Mouse (Mus musculus): ENCODE measurements around the gene Ankrd6.

The Ankrd6 gene

DNA sequence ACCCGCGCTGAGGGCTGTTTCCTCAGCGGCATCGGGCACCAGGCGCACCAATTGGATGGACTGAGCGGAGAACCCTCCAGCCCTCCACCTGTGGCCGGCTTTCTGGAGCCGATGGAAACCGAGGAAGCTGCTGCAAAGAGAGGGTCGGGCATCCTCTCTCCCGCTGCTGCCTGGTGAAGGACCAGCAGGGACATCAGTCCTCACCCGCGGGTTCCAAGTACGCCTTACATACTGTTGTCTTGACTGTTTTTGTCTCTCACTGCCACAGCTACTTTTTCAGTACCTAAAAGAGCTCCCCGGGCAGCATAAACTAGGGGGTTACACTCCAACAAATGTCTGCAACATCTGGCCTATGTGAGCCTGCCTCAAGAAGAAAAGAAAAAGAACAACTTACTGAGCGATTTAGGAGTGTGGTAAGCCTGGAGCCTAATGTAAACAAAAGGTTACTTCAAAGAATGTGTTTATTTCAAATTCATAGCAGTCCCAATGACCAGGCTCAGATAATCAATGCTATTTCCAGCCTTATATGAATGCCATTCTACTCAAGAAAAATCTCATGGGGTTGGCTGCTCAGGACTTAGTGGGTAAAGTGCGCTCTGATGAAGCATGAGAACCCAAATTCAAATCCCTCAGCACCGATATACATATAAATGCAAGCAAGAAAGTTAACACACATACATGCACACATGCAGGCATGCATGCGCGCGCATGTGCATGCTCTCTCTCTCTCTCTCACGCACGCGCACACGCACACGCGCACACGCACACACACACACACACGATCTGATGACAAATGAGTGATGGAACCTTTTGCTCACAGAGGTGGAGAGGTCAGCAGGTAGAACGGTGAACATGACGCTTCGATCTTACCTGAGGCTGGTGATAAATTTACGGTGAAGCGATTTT lies 647 bp upstream of the Ankrd6 start:
- DNase-seq (ENCODE audit: low spot score in 2 of 2) = no peak

DNA sequence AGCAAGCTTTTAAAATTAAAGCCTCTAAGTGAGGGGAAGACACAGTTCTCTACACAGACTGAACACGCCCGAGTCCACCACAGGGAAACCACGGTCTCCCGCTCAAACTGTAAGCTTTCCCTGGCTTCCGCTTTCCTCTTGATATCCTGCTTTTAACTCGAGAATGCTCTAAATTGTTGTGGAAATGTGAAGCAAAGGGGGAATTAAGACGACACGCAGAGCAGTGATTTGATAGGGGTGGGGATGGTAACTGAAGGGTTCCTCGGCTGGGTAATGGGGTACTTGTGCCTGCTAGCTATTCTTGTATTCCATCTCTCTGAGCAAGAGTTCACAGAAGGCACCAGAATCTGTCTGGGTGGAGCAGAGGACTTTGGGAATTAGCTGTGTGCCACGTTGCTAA lies 1.9 kb downstream of the Ankrd6 start:
- DNase-seq (ENCODE audit: low spot score in 2 of 2) = no peak

DNA sequence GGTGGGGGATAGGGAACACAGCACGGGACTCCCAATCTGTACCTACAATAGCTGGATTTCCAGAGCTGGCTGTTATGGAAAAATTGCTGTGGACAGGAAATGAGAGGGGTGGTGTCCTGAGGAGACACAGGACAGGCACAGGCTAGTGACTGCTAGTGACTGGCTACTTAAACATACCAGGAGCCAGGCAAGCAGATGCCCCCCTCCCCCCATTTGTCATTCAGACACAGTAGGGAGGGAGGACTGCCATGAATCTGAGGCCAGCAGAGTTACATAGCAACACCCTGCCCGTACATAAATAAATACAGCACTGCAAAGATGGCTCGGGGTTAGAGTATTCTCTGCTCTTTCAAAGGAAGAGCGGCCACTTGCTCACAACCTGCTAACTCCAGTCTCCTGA lies 3.0 kb downstream of the Ankrd6 start:
- no peak for DNase-seq (ENCODE audit: low spot score in 2 of 2)

DNA sequence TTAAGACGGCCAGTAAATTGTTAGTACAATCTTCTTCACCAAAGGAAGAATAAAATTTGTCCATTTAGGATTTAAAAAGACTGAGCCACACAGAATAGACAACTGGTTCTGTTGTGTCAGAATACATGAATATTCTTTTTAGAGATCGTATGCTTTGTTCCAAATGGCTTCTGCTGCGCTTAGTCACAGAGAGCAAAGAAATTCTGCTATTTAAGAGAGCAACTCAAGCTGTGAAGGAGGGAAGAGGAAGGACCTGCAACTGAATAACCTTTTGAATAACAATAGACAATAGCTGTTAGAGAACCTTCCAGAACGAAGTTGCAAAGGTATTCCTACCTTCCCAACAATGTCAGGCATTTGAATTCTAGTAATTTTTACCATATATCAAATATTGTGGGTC lies 9.7 kb downstream of the Ankrd6 start:
- DNase-seq (ENCODE audit: low spot score in 2 of 2) = no peak

DNA sequence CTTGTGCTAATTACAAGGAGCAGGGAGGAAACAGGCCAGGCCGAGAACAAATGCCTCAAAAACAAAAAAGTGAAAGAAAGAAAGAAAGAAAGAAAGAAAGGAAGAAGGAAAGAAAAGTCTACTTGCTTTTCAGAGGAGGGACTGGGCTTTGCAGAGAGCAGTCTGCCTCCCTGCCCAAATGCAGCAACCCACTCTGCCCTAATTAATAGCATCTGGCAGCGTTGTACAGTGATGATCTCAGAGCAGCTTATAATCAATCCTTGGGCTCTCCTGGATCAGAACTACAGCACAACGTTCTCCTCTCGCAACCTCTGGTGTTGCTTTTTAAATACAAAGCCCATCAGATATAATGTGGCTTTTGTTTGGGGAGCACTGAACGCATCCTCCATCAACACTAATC lies 10.7 kb downstream of the Ankrd6 start:
- DNase-seq (ENCODE audit: low spot score in 2 of 2) = no peak

DNA sequence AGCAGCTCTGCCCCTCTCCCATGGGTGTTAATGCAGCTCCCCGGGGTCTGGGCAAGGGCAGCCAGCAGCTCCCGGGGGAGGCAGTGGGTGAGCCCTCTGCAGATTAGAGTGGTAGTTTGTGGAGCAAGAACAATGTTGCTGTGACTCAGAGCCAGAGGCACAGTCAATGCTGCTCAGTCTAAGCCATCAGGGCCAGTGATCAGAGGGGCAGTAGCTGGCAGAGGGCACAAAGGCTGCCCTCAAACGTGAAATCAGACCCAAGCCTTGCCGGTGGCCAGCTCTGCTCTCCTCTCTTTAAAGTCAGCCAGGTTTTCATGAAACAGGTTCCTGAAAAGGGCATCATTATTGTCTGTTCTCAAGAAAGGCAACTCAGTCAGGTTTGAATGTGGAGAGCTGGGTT lies 11.1 kb downstream of the Ankrd6 start:
- no peak for DNase-seq (ENCODE audit: low spot score in 2 of 2)

DNA sequence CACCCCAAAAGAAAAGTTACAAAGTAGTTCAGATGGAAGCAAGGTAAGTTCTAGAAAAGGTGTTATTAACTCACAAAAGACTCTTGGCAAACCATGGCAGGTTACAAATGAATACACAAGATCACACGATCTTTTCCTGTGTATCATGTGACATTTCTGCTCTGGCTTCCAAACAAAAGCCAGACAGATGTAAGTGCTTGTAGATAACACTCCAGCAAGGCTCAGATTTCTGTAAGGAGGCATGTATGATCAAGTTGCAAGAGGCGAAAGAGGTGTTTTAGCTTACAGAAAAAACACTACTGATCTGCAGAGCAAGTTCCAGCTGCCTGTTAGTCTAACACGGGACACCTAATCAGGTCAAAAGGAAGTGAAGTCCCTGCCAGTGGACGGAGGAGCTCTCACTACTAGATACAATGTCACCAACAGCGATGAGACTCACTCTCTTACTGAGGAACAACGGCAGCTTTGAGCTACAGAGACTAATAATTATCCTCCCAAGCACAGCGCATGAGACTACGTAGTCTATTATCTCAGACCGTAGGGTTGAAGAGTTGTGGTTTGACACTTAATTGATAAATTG lies 13.8 kb downstream of the Ankrd6 start:
- no peak for DNase-seq (ENCODE audit: low spot score in 2 of 2)

DNA sequence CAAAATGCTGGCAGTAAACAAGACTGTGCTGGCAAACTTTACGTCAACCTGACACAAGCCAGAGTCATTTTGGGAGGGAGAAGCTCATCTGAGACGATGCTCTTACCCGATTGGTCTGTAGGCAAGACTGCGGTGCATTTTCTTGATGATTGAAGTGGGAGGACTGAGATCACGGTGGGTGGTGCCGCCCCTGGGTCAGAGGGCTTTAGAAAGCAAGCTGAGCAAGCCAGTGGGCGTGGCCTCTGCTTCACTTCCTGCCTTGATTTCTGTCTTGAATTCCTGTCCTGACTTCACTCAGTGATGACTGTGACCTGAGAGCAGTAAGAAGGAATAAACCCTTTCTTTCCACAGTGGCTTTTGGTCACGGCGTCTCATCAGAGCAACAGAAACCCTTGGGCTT lies 18.6 kb downstream of the Ankrd6 start:
- no peak for DNase-seq (ENCODE audit: low spot score in 2 of 2)

DNA sequence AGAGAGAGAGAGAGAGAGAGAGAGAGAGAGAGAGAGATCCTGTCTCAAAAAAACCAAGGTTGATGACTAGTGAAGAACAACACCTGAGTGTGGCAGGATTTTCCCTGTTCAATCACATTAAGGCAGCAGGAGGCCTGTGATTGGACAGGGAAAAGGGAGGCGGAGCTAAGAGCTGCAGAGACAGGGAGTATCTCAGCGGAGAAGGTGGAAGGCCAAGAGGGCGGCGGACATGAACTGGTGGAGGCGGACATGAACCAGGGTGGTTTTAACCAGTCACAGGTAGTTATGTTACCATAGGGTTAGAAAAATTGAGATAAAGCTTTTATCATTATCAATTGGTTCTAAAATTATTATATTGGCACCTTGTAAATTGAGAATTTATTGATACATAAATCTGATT lies 20.9 kb downstream of the Ankrd6 start:
- no peak for DNase-seq (ENCODE audit: low spot score in 2 of 2)

DNA sequence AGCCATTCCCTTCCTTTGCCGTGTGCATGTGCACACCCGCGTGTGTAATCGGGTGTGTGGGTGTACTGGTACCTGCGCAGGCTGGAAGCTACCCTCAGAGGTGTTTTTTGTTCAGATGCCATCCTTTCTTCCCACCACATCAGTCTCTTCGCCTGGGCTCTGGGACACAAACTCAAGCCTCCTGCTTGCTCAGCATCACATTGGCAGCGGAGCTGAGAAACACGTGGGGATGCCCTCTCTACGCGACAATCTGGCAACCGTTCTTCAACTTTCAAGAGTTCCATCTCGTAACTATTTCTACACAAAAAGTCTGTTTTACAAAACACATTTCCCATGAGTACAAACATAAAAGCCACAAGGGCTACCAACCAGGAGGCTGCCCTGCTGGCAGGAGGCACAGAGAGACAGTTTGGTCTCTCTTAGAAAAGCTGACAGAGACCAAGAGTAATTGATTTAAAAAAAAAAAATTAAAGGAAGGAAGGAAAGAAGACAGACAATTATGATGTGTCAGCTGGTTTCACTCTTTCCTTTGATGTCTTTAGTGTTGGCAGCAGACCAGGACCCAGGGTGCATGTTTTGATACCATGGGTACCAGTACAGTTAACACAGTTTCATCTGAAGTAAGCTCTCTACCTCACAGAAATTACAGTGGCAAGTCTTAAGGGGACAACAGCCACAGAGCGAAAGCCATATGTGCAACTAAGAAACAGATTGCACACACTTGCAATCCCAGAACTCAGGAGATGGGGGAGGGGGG lies 21.8 kb downstream of the Ankrd6 start:
- no peak for DNase-seq (ENCODE audit: low spot score in 2 of 2)

DNA sequence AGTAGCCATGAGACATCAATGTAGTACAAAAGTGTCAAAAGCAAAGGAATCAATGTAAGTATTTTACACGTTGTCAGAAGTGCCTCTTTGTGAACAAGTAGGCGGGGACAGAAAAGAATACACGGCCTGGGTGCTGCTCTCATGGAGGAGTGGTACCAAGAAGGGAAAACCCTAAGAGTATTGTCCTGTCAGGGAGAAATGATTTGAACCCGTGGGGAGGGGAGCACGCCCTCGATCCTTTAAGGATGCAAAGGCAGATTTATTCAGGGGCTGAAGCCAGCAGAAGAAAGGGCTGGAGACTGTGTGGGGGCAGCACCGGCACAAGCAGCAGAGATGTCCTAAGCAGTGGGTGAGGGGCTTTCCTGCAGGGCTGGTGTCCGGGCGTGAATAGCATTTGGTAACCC lies 26.7 kb downstream of the Ankrd6 start:
- DNase-seq (ENCODE audit: low spot score in 2 of 2) = no peak

DNA sequence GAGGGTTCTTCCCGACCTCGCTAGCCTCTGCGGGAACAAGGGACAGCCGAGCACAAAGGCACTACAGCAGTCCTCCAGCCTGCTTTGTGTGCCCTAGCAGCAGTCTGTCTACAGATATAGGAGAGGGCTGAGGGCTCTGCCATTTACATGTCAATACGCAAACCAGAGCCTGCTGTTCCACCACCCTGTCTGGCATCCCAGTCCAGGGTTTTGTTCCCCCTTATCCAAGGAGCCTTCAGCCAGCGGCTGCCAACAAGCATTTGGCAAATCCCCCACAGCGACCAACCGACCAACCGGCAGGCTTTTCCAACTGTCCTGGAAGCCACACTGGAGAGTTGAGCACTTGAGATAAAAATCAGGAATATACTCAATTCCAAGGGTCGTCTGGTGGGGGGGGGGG lies 27.2 kb downstream of the Ankrd6 start:
- DNase-seq (ENCODE audit: low spot score in 2 of 2) = no peak

DNA sequence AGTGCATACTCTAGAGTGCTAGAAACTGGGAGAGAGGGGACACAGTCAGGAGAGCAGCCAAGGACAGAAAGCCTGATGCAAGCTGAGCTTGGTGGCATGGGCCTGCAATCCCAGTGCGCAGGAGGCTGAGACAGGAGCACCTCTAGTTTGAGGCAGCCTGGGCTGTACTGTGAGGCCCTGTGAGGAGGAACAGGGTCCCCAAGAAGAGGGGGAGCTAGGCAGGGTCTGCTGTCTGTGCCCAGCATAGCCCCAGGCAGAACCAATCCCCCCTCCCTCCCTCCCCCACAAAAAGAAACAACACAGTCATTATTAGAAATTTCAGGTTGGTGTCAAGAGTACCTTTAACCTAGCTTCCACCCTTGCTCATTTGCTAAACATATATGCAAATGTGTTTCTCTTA lies 27.8 kb downstream of the Ankrd6 start:
- no peak for DNase-seq (ENCODE audit: low spot score in 2 of 2)

DNA sequence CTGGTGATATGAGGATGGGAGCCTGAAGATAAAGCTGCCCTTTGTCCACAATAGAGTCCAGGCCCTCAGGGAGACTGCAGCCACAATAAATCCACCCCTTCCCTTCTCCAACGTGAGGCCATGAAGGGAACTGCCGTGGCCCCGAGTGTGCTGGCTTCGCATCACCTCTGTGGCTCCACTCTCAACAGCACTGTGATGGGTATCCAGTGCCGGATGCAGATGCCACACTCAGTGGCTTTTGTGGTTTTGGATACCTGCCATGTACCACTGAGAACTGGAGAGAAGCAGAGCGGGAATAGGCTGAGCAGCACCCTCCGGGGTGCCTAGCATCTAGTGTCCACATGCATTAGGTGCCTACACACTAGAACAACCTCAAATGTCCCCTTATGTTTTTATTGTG lies 29.8 kb downstream of the Ankrd6 start:
- no peak for DNase-seq (ENCODE audit: low spot score in 2 of 2)

DNA sequence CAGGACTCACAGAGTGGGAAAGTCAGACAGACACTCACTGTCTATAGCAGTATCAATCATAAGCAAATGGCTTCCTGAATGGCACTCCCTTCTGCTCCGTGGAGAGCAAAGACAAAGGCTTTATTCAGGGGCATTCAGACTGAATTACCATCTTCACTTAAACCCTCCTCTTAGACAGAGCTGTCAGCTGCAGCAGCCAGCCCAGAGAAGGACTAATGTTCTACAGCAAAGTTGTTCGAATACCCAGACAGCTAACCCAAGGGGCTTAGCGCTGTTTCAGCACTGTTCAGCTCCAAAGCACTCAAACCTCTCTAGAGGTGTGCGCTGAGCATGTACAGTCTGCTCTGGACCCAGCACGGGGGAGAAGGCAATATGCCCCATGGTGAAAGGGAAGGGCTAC lies 32.1 kb downstream of the Ankrd6 start:
- no peak for DNase-seq (ENCODE audit: low spot score in 2 of 2)

DNA sequence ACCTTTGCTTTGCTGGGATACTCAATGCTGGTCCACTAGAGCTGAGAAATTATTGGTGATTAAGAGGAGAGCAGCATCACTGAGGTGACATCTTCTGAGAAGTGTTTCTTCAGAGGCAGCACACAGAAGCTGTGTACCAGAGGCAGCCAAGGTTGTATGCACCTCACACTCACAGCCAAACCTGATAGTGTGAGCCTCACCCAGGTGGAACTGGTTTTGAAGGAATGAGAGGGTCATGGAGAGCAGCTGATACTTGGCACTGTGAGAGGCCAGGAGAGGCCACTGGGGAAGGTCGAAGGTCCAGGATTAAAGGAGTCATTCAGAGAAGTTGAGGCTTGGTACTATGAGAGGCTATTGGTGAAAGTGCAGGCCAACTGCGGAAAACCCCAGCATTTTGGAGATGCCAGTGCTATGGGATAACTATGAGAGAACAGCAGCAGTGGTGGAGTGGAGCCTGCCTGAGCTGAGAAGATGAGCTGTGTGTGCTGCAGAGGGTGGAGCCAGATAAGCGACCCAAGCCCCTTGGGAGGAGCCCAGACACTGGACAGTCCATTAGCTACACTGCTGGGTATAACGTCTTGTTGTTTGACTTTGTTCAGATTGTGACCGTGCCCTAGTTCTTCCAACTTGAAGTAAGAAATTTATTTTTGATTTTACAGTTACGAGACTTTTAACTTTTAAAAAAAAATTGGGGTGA lies 33.8 kb downstream of the Ankrd6 start:
- DNase-seq (ENCODE audit: low spot score in 2 of 2) = no peak

DNA sequence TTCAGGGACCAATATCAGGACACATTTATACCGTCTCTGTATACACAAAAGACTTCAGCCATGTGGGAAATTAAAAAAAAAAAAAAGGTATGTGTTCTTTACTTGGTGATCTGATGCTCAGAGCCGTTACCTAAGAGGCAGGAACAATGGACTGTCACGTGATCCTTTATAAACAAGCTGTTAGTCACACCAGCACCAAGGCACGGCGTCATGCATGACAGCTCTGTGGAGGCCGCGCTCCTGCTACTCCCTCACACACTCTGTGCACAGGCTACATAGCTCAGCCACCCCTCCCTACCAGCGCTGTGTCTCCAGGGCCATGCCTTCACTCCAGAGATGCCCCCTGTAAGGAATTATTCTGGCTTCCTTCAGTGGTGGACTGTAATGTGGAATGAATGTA lies 34.7 kb downstream of the Ankrd6 start:
- no peak for DNase-seq (ENCODE audit: low spot score in 2 of 2)

DNA sequence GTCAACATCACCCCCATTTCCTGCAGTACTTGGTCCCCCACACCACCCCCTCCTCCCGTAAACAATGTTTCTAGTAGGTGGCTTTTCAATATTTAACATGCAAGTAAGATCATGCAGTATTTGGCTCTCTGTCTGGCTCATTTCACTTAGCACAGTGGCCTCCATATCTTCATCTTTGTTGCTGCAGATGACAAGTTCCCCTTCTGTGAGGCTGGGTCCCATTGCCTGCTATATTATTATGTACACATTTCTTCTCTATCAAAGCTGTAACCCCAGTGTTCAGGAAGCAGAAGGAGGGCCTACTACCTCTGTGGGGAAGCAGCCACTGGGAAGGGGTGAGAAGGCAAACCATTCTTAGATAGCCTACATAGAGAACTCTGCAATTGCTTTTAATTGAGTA lies 40.6 kb downstream of the Ankrd6 start:
- no peak for DNase-seq (ENCODE audit: low spot score in 2 of 2)

DNA sequence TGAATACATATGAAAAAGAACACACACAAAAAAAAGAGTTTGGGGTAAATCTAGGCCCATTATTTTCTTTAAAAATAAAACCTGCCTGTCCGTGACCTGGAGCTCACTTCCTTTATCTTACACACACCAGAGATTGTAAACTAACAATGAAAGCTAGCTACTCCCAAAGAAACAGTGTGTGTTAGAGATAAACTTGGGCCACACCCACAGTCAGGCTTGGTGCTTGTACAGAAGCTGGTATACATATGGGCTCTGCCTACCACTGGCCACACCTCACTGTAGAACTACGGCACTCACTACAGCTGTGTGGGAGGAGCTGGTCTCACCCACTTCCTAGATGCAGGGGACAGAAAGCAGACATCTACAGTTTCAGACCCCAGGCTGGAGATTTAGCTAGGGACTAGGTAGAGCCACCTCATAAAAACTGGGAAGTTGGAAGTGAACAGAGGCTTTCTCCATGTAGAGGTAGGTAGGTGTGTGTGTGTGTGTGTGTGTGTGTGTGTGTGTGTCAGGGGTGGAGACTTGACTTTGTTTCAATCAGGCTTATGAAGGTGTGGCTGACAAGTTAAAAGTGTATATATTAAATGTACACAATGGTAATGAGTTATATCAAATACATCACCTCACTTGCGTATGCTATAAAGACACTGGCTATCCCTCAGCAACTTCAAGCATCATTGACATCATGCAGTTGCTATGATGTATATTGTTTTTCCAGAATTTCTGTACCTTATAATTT lies 41.2 kb downstream of the Ankrd6 start:
- no peak for DNase-seq (ENCODE audit: low spot score in 2 of 2)

DNA sequence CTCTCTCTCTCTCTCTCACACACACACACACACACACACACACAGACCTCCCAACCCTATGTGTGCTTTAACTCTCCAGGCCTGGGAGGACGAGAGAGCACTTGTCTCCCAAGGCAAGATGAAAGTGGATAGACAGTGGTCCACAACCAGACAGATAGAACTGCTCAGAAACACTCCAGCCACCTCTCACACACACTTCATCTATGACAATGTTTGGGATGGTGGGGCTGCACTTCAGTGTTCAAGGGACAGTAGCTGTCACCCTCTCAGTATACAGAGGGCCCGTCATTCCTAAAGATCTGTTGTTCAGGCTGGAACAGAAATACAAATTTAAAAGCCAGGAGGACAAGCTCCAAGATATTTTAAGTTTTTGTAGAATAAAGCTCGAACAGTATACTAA lies 43.0 kb downstream of the Ankrd6 start:
- DNase-seq (ENCODE audit: low spot score in 2 of 2) = no peak

DNA sequence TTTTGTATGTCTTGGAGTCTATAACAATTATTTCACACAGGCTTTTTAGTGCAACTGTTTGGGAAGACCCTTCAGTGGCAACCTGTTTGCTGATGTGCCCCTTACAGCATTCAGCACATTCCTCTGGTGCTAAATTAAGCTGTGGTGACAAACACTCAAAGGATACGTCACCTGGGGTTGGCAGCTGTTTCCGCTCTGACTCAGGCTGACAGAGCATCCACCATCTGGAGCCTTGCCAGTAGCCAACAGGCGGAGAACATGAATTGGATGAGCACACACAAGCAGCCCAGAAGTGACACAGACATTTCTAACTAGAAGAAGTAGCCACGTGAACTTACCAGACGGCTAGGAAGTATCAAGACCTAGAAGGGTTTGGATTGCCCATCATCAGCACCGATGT lies 44.0 kb downstream of the Ankrd6 start:
- peak; percentile 13 to 55 for DNase-seq (ENCODE audit: low spot score in 2 of 2)

DNA sequence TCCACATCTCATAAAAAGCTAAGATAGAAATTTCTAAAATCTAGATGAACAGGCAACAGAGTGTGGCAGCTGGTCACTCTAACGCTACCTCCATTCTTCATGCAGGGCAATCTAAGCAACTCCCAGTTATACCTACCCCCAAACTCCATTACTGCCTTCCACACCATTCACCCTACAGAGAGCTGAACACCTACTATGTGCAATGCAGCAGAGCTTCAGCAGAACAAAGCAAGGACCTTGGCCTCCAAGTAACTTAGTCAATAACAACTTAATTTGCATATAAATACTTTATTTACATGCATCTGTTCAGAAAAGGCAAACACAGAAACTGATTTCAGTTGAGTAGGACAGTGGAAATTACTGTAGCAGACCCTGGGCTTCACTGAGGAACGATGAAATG lies 44.7 kb downstream of the Ankrd6 start:
- no peak for DNase-seq (ENCODE audit: low spot score in 2 of 2)
